Mouse (Mus musculus) hindlimb bud, embryonic 11.5 days (tissue): Measurements from ENCODE around the gene Stra6.

Experiments
- DNase-seq: peaks from one replicate; pipeline ENCODE4 v3.0.0-alpha.2; 2012; ENCODE audit warnings: low read depth, low spot score; ENCODE audit errors: extremely low spot score

Stra6 gene

DNA sequence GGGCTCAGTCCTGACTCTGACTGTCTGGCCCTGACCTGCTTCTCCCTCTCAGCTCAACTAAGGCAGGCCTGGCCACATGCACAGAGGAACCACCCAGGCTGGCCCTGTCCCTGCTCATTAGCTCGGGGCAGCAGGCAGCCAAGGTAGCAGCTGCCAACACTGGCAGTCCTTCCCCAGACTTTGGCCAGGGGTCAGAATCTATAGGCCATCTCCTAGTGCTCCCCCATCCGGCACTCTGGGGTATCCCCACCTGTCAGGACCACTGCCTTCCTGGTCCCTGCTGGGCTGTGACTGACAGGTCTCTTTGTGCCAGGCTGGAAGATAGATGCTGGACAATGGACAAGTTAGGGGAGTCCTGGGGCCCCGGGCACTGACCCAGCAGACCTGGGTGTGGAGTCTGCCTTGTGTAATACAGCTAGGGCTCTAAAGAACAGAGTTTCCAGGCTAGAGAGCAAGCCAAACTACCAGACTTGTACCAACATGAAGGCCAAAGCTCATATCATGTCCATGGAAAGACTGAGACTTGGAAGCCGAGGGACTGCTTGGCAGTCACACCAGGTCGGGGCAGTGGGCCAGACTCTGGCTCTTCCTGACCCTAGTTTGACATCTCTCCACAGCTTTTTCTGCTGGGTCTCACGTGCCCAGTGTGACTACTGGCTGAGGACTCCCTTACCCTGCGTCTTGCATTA is 29.1 kb downstream of the Stra6 start:
- DNase-seq, result no peak

DNA sequence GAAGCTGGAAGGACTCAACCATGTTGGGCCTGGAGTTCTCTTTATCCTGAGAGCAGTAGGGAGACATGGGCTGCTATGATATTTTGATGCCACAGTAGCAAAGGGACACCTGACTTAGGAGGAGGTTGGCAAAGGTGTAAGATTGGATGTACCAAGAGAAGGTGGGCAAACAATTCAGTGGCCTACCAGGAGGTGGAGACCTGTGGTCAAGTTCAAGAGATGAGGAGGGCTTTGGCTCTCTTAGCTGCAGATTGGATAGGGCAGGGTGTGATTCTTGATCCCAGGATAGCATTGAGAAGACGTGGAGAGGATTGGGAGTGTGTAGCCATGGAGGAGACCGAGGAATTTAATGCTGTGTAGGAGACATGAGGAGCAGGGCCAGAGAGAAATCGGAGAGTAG is 30.2 kb downstream of the Stra6 start:
- DNase-seq, result no peak

DNA sequence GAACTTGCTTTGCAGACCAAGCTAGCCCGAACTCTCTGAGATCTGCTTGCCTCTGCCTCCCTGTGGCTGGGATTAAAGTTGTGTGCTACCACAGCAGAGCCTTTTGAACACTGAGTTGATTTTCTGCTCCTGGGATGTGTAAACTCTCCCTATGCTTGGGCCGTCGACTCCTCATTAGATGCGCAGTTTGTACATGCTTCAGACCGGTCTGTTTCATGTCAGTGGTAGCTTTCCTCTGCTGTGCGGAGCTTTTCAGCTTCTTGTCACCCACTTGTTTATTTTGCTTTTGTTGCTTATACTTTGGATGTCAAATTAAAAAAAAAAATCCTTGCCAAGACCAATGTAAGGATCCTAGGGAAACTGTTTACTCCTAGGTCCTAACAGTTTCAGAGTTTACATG is 32.4 kb downstream of the Stra6 start:
- no peak for DNase-seq

DNA sequence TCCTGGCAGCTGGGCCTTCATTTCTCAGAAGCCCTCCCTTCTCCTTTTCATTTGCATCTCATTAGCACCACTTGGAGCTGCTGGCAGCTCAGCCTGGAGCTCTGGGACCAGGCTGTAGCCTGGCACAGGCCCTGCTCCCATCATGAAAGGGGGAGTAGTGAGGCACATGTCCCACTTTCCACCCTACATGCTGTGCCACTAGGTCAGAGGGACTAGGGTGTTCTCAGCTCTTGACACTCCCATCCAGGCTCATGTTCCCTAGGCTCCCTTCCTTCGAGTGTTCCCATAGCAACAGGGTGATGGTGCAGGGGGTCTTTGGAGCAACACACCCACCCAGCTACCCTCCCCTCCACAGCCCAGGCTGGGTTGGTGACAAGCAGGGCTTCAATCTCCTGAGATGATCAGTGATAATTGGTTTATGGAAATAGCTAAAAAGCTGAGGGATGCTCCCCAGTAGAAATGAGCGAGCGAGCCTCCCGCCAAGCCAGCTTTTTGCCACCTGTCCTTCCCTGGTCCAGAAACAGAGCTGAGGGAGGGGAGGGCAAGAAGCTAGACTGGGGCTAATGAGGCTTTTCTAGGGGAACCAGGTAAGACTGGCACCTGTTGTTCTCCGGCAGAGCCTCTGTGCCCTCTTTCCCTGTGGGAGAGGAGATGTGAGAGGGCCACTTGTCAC is 33.2 kb downstream of the Stra6 start:
- DNase-seq, result no peak

GRCm38 (mm10) chr9:58099836-58100565 is 36.4 kb downstream of the Stra6 start:
- no peak for DNase-seq

GRCm38 (mm10) chr9:58102013-58102412 is 38.4 kb downstream of the Stra6 start:
- no peak for DNase-seq

GRCm38 (mm10) chr9:58103647-58104046 is 40.1 kb downstream of the Stra6 start:
- DNase-seq, result no peak

GRCm38 (mm10) chr9:58105595-58106169 is 42.1 kb downstream of the Stra6 start:
- no peak for DNase-seq

DNA sequence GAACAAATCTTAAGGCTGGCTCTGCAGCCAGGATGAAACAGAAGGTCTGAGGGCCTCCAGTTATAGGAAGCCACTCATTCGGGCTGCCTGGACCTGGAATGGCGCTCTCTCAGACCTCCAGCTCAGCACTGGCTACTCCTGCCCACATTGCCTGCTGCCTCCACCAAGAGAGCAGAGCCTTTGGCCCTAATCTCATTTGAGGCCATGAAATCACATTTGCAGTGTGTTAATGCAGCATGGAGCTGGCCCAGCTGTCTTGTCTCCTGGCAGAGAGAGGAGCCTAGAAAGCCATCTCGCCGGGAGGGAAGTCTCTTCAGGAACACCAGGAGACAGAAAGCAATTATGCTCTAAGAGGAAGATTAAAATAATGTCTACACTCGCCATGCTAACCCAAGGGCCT is 43.9 kb downstream of the Stra6 start:
- no peak for DNase-seq

DNA sequence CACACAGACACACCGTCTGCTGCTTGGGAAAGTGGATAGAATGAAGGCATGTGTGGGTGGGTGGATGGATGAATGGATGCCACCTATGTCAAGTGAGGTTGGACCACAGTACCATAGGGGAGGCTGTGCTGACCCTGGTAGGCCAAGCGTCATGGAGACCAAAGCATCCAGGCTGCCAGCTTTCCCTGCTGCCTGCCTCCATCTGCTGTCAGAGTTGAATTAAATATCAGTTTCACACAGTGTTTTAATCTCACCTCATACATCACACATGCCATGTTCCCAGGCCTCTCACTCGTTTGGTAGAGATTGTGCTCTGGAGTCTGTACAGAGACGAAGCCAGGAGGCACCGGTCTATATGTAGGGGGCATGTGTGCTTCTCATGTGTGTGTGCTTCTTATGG is 47.2 kb downstream of the Stra6 start:
- no peak for DNase-seq

DNA sequence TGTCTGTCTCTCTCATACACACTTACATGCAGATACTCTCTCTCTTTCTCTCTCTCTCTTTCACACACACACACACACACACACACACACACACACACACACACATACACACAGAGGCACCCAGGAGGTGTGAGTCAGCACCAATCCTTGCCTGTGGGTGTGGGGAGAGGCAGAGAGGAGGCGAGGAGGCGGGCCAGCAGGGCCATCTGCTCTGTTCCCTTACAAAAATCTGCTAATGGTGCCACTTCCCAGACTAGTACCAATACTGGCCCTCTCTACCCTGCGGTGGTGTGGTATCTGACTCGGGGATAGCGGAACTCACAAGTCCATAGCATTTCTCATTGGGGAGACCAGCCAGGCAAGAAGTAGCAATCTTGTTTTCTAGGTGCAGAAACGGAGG is 47.8 kb downstream of the Stra6 start:
- DNase-seq, result no peak

DNA sequence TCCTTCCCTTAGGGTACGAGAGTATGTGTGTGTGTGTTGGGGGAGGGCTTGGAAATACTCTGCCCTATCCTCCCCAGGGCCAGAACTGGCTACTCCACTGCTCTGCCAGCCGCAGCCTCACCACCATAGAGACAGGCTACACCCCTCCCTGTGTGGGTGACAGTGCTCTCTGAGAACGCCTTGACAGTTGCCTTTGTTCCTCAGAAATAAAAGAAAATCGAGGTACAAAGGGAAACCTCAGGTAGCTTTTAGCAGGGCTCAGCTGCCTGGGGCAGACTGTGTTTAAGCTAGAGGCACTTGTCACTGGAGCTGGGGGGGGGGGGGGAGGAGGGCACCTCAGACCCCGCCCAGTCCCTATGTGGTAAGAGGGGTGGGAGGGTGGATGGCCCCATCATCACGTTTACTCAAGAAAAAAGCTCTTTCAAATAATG is 48.7 kb downstream of the Stra6 start:
- DNase-seq, result no peak

DNA sequence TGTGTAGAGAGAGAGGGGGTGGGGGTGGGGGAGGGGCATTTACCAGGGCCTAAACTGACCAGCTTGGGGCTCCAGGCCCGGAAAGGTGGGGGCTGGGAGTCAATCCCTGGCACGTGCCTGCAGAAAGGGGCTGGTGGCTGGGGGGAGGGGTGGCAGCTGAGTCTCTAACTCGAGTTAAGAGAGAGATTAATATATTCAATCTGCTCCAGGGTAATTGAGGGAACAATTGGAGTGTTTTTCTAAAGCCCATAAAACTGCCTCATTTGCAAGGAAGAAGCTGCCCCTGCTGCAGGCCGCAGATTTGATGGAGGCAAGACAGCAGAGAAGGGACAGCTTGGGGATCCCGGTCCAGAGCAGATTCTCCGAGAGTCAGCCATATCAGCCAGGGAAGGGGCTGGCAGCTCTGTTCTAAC is 49.3 kb downstream of the Stra6 start:
- no peak for DNase-seq

GRCm38 (mm10) chr9:58113279-58113884 is 49.8 kb downstream of the Stra6 start:
- peak; percentile 39 for DNase-seq

GRCm38 (mm10) chr9:58114019-58114418 is 50.4 kb downstream of the Stra6 start:
- no peak for DNase-seq

DNA sequence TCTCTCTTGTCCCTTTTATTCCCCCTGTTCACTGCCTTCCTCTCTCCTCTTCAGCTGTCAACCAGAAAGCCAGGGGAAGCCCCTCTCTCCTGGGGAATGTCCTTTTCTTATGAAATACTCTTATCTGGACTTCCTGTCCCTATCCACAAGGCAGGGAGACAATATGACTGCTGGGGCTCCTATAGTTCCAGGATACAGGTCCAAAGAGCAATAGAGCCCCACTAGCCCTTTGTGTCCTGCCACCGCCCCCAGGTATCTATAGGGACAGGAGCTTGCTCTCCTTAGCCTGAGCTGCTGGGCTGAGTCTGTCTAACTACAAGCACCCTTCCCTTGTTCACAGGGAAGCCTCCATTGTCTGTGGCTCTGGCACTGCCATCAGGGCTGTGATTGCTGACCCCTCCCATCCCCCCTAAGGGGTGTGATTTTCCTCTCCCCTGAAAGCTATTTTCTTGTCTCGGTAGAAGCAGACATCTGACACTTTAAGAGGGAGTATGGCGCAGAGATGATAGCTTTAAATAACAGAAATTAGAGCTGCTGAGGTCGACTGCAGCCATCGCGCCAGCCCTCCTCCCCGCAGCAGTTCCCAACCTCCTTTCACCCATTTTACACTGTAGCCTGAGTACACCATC is 51.8 kb downstream of the Stra6 start:
- DNase-seq, result no peak

GRCm38 (mm10) chr9:58116024-58116651 is 52.5 kb downstream of the Stra6 start:
- DNase-seq, result no peak

- no peak for DNase-seq
Observed at GRCm38 (mm10) chr9:58118671-58119070, 55.1 kb downstream of the Stra6 start, which contains the start of gene Ccdc33. Gene Ccdc33, minus strand, starts transcription at chr9:58118823.

DNA sequence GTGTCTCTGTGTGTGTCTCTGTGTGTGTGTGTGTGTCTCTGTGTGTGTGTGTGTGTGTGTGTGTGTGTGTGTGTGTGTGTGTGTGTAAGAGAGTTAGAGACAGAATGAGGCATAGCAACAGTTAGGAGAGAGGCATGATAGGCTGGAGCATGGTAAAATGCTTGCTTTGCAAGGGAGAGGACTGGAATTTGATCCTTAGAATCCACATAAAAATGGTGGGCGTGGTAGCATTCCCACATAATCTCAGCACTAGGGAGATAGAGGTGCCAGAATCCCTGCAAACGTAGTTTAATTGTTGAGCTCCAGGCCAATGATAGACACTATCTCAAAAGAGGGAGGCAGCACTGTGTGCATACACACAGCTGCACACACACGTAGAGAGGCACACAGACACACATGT is 61.5 kb downstream of the Stra6 start:
- DNase-seq, result no peak

DNA sequence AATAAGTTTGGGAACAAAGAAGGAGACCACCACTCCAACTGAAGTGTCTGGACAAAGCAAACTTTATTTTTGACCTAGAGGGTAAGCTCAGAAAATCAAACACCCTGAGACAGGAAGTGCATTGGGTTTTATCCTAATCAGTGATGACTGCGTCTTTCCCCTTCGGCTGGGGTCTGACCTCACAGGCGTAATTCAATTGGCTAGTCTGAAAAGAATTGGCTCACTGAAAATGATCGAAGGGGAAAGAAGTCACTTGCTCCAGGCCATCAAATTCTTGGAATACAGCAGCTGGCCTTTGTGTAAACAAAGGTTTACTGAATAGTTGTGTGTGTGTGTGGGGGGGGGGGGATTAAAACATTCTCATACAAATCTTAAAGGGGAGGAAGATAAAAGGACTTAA is 62.2 kb downstream of the Stra6 start:
- DNase-seq, result no peak
